ENCODE assay signal across 8 mouse cellular contexts in the genomic region with DNA sequence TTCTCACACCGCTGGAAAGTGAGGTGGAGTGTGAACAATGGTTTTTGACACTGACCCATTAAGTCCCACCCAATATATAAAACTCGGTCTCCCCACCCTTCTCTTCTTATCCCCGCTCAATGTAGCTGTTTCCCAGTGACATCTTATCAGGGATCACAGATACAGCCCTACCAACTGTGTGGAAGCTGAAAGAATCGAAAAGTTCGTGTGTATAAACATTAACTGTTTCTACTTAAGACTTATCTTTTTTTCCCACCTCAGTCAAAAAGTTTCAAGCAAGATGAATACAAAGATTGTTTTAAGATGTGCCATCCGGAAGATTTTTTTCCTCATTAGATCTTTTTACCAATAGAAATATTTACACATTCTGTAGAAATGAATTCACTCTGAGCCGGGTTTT. TPM values are rescaled to one million over a fixed set of nuclear protein-coding genes. Genes with fewer than 3 reads are reported as not detected.
DNase-seq lines count a peak whose midpoint lies in the region; ATAC-seq and TF ChIP-seq lines count a peak whose summit lies in the region.

No protein-coding gene starts in this region.

- TF ChIP-seq EP300 in MEL (IDR thresholded peaks at IDR 0.05; ENCODE audit: low read depth in 1 of 2, low read length in 2 of 2): peak; percentile 61 to 63; a peak in 3 of 4 replicates

- no peak overlapping the region for H3K9ac ChIP-seq in MEL (ENCODE audit: control insufficient read depth, low read depth, low read length, poor library complexity, severe bottlenecking)
- peak overlapping the region; percentile 92 for H3K9ac ChIP-seq in hindbrain, embryonic 11.5 days (ENCODE audit: low read depth, low read length)
- peak overlapping the region; percentile 93 for H3K9ac ChIP-seq in liver, embryonic 16.5 days (ENCODE audit: low read depth, low read length)

- ATAC-seq in erythroblast, adult 5-6 weeks (replicated peaks; ENCODE audit: low FRiP score, poor library complexity, severe bottlenecking): no peak
- no peak for ATAC-seq in hindbrain, embryonic 11.5 days (ENCODE audit: low FRiP score)
- ATAC-seq in liver, embryonic 16.5 days (ENCODE audit: low read depth): no peak
- no peak for ATAC-seq in monocyte, adult 5-6 weeks (replicated peaks; ENCODE audit: insufficient number of reproducible peaks, low FRiP score, low TSS enrichment, poor library complexity, severe bottlenecking)

- WGBS in hindbrain, embryonic 11.5 days: 43% methylated on average over 7 of the region's 7 CpGs
- 6% methylated on average over 7 of the region's 7 CpGs for WGBS in liver, embryonic 16.5 days (ENCODE audit: insufficient replicate concordance)

- H3K27me3 ChIP-seq in erythroblast, embryonic 14.5 days (ENCODE audit: control insufficient read depth): no peaks in the 10 kb centered on the region; the same call in 1 of the 2 replicates
- no peaks in the 10 kb centered on the region for H3K27me3 ChIP-seq in MEL (ENCODE audit: control insufficient read depth in 1 of 2, insufficient read depth in 2 of 2, low read length in 2 of 2)
- no peaks in the 10 kb centered on the region for H3K27me3 ChIP-seq in hindbrain, embryonic 11.5 days (ENCODE audit: control insufficient read depth, insufficient read depth, low read length)
- no peaks in the 10 kb centered on the region for H3K27me3 ChIP-seq in liver, embryonic 16.5 days (ENCODE audit: control insufficient read depth, insufficient read depth, low read depth, low read length)

- H3K4me1 ChIP-seq in erythroblast, embryonic 14.5 days (ENCODE audit: control insufficient read depth): peaks cover 59% of the 10 kb centered on the region
- peaks cover 8 to 14% of the 10 kb centered on the region in 2 experiments for H3K4me1 ChIP-seq in MEL (ENCODE audit: control insufficient read depth in 1 of 2, insufficient read depth in 2 of 2, low read length in 2 of 2)
- no peaks in the 10 kb centered on the region for H3K4me1 ChIP-seq in hindbrain, embryonic 11.5 days (replicated peaks; ENCODE audit: control insufficient read depth, insufficient read depth, low read length)
- H3K4me1 ChIP-seq in liver, embryonic 16.5 days (ENCODE audit: control insufficient read depth, low read depth, low read length): peaks cover 40% of the 10 kb centered on the region

- TF ChIP-seq RAD21 in MEL (IDR thresholded peaks at IDR 0.05; ENCODE audit: low read depth, low read length): no peak

- peak overlapping the region; percentile 73 for H3K4me2 ChIP-seq in hindbrain, embryonic 11.5 days (replicated peaks; ENCODE audit: low read depth, low read length)
- peak overlapping the region; percentile 64 for H3K4me2 ChIP-seq in liver, embryonic 16.5 days (ENCODE audit: low read depth, low read length)

- peak overlapping the region; percentile 27; the same call in 1 of the 2 replicates for H3K27ac ChIP-seq in MEL (ENCODE audit: control insufficient read depth, low read depth, low read length)
- no peak overlapping the region for H3K27ac ChIP-seq in hindbrain, embryonic 11.5 days (ENCODE audit: low read depth, low read length)
- H3K27ac ChIP-seq in liver, embryonic 16.5 days (ENCODE audit: low read length): peak overlapping the region; percentile 89; the same call in 1 of the 2 replicates

- peaks cover 17% of the 10 kb centered on the region for H3K79me2 ChIP-seq in MEL (ENCODE audit: control insufficient read depth, insufficient read depth, low read length, poor library complexity)

- DNase-seq in MEL (ENCODE audit: low read depth, low spot score): peak; percentile 44
- DNase-seq in hindbrain, embryonic 11.5 days (ENCODE audit: low spot score): no peak
- no peak for DNase-seq in adrenal gland, adult (ENCODE audit: inconsistent age in 2 of 2, low spot score in 1 of 2)
- DNase-seq in thymus, postnatal 10 days (ENCODE audit: low spot score in 2 of 2): no peak

- H3K36me3 ChIP-seq in erythroblast, embryonic 14.5 days (ENCODE audit: control insufficient read depth): peaks cover 25% of the 10 kb centered on the region
- peaks cover 0 to 18% of the 10 kb centered on the region in 2 experiments; a peak in 2 of 4 replicates for H3K36me3 ChIP-seq in MEL (ENCODE audit: control insufficient read depth in 1 of 2, insufficient read depth in 2 of 2, low read length in 2 of 2)
- no peaks in the 10 kb centered on the region for H3K36me3 ChIP-seq in hindbrain, embryonic 11.5 days (ENCODE audit: control insufficient read depth, insufficient read depth, low read length)
- no peaks in the 10 kb centered on the region for H3K36me3 ChIP-seq in liver, embryonic 16.5 days (ENCODE audit: control insufficient read depth, insufficient read depth)

- TF ChIP-seq POLR2A in MEL (IDR thresholded peaks at IDR 0.05; ENCODE audit: control insufficient read depth in 1 of 2, insufficient read depth in 1 of 2, low read depth in 1 of 2, low read length in 2 of 2, poor library complexity in 1 of 2): no peak

- peak overlapping the region; percentile 99 for H3K4me3 ChIP-seq in erythroblast, embryonic 14.5 days (replicated peaks)
- H3K4me3 ChIP-seq in MEL (ENCODE audit: control insufficient read depth in 1 of 2, insufficient read depth in 1 of 2, low read depth in 2 of 2, low read length in 2 of 2): peak overlapping the region; percentile 81 to 99
- H3K4me3 ChIP-seq in hindbrain, embryonic 11.5 days (ENCODE audit: low read depth, low read length): peak overlapping the region; percentile 89
- peak overlapping the region; percentile 94 for H3K4me3 ChIP-seq in liver, embryonic 16.5 days (ENCODE audit: low read depth, low read length)

- H3K9me3 ChIP-seq in erythroblast, embryonic 14.5 days (ENCODE audit: control insufficient read depth, low read length): no peaks in the 10 kb centered on the region
- no peaks in the 10 kb centered on the region for H3K9me3 ChIP-seq in MEL (replicated peaks; ENCODE audit: insufficient read depth, low read length)
- H3K9me3 ChIP-seq in hindbrain, embryonic 11.5 days (ENCODE audit: control insufficient read depth, low read length): no peaks in the 10 kb centered on the region
- H3K9me3 ChIP-seq in liver, embryonic 16.5 days (replicated peaks; ENCODE audit: control insufficient read depth, low read length): no peaks in the 10 kb centered on the region

- no peak for TF ChIP-seq CTCF in MEL (IDR thresholded peaks at IDR 0.05 in 2 of 3, conservative IDR thresholded peaks at IDR 0.05 in 1 of 3; ENCODE audit: control insufficient read depth in 1 of 3, insufficient read depth in 1 of 3, low read depth in 2 of 3, low read length in 3 of 3, poor library complexity in 1 of 3, severe bottlenecking in 1 of 3)

TF ChIP-seq in MEL, 35 proteins besides CTCF, POLR2A, EP300 and RAD21:
- TF ChIP-seq NRF1 (IDR thresholded peaks at IDR 0.05; ENCODE audit: insufficient read depth, low read depth, low read length, poor library complexity, severe bottlenecking) (no peak), E2F4 (IDR thresholded peaks at IDR 0.05; ENCODE audit: borderline replicate concordance, low read depth, low read length) (no peak), GATA1 (IDR thresholded peaks at IDR 0.05; ENCODE audit: low read depth, low read length) (peak; percentile 79), ETS1 (IDR thresholded peaks at IDR 0.05; ENCODE audit: low read depth, low read length) (peak; percentile 47), SIN3A (IDR thresholded peaks at IDR 0.05; ENCODE audit: low read length) (peak; percentile 48), SMC3 (IDR thresholded peaks at IDR 0.05; ENCODE audit: low read depth, low read length) (no peak), POLR2AphosphoS2 (IDR thresholded peaks at IDR 0.05; ENCODE audit: low read length) (no peak), MAZ (IDR thresholded peaks at IDR 0.05; ENCODE audit: low read depth, low read length) (no peak), TCF12 (IDR thresholded peaks at IDR 0.05; ENCODE audit: low read depth, low read length) (peak; percentile 63; the same call in 1 of the 2 replicates), MAX (IDR thresholded peaks at IDR 0.05; ENCODE audit: low read length) (no peak), USF1 (IDR thresholded peaks at IDR 0.05; ENCODE audit: low read depth, low read length) (no peak), MYC (IDR thresholded peaks at IDR 0.05; ENCODE audit: low read depth, low read length) (no peak), ELF1 (IDR thresholded peaks at IDR 0.05; ENCODE audit: low read depth, low read length) (no peak), TBP (IDR thresholded peaks at IDR 0.05; ENCODE audit: low read depth, low read length) (no peak), MEF2A (IDR thresholded peaks at IDR 0.05; ENCODE audit: extremely low read depth, insufficient replicate concordance, low read depth, low read length, poor library complexity, severe bottlenecking) (no peak), POLR2AphosphoS5 (IDR thresholded peaks at IDR 0.05; ENCODE audit: borderline replicate concordance, low read depth, low read length) (no peak), BHLHE40 (IDR thresholded peaks at IDR 0.05; ENCODE audit: borderline replicate concordance, low read depth, low read length) (no peak), RCOR1 (IDR thresholded peaks at IDR 0.05; ENCODE audit: low read depth, low read length) (0 out of 2 replicates have a peak, but pooled peaks have one; percentile 33)

RNA-seq across cellular contexts. Expression of gene Aplp2, which starts 1.5 kb away (rescaled TPM):
- polyA plus RNA-seq in erythroblast, embryonic 14.5 days (2012): 2.6 and 3.5 TPM in 2 replicates
- total RNA-seq in erythroblast, adult 5-6 weeks (2015; ENCODE audit: low replicate concordance): 117 and 165 TPM in 2 replicates
- total RNA-seq in erythroblast, adult 5-6 weeks (2017; ENCODE audit: low replicate concordance): 209 and 318 TPM in 2 replicates
- 33.5 and 37.6 TPM in 2 replicates for total RNA-seq in MEL (2012; rRNA removed)
- 10 to 100 TPM in 1 of 2 experiments, not detected in 1; 60.6 TPM for polyA plus RNA-seq in MEL (2012; ENCODE audit: insufficient read depth in 1 of 2, insufficient read length in 2 of 2, low read depth in 1 of 2, low replicate concordance in 2 of 2, missing spikeins in 1 of 2)
- 240 and 278 TPM in 2 replicates for polyA plus RNA-seq in hindbrain, embryonic 11.5 days (2014; fragmentation: Nextera tagmentation; extraction: Ambion mirVana)
- polyA plus RNA-seq in liver, embryonic 16.5 days (2015; fragmentation: Nextera tagmentation; extraction: Ambion mirVana): 194 and 198 TPM in 2 replicates
- total RNA-seq in monocyte, adult 5-6 weeks (2017): 117 to 176 TPM (median 135 TPM) in 3 replicates
